8 mouse cellular contexts compared by ENCODE assay signal in the genomic region with DNA sequence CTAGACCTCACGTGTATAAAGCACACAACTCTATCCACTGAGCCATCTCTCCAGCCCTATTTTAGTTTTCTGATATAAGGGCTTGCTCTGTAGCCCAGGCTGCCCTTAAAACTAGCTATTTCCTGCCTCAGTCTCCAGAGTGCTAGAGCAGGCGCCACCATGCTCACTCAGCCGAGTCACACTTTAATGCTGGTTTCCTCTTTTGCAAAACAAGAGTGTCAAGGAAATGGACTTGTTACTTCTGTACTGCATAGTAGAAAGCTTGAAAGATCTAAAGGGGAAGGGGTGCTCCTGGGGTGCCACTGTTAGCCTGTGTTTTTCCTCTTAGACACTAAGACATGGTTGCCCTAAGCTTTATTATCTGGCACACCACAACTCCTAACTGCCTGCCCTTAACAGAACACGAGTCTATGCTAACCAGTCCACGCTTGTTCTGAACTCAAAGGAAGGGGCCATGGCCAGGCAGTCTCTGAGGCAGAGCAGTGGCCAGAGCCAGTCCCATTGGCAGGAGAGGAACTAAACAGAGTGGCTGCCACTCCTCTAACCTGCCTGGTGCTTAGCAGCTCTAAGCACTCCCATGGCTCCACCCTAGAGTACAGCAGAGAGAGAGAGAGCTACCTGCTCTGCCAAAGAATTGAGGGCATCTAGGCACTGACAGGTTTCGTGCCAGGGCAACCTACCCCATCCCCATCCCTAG. TPM values are rescaled to one million over a fixed set of nuclear protein-coding genes. Genes with fewer than 3 reads are reported as not detected.
A peak's percentile ranks its signal among the peaks of the same experiment; 100 is the strongest.
DNase-seq lines count a peak whose midpoint lies in the region; ATAC-seq and TF ChIP-seq lines count a peak whose summit lies in the region.

No protein-coding gene starts in this region.

- H3K27ac ChIP-seq in kidney, adult 2 months (ENCODE audit: insufficient read depth, low read depth, low read length), result peak overlapping the region; percentile 25
- no peak overlapping the region; the same call in 1 of the 2 replicates for H3K27ac ChIP-seq in kidney, embryonic 14.5 days (ENCODE audit: low read depth, low read length)
- H3K27ac ChIP-seq in limb, embryonic 15.5 days, result peak overlapping the region; percentile 65
- H3K27ac ChIP-seq in small intestine, adult 2 months (ENCODE audit: insufficient read depth, low read depth, low read length), result peak overlapping the region; percentile 89

- no peak overlapping the region for H3K4me3 ChIP-seq in kidney, adult 2 months (ENCODE audit: insufficient read depth, low read depth, low read length)
- H3K4me3 ChIP-seq in kidney, embryonic 14.5 days (ENCODE audit: low read length), result no peak overlapping the region
- no peak overlapping the region for H3K4me3 ChIP-seq in limb, embryonic 15.5 days
- no peak overlapping the region for H3K4me3 ChIP-seq in small intestine, adult 2 months (ENCODE audit: low read depth, low read length)

- H3K4me1 ChIP-seq in kidney, adult 2 months (ENCODE audit: control insufficient read depth, insufficient read depth, low read length), result peaks cover 45% of the 10 kb centered on the region
- H3K4me1 ChIP-seq in kidney, embryonic 14.5 days (ENCODE audit: control insufficient read depth, insufficient read depth, low read length), result peaks cover 49% of the 10 kb centered on the region
- H3K4me1 ChIP-seq in limb, embryonic 15.5 days, result peaks cover 68% of the 10 kb centered on the region
- H3K4me1 ChIP-seq in small intestine, adult 2 months (ENCODE audit: control insufficient read depth, insufficient read depth, insufficient read length, low read length), result peaks cover 54% of the 10 kb centered on the region

- TF ChIP-seq CTCF in kidney, adult 2 months (conservative IDR thresholded peaks at IDR 0.05; ENCODE audit: insufficient read depth, insufficient read length, low read depth, low read length), result no peak
- TF ChIP-seq CTCF in small intestine, adult 2 months (IDR thresholded peaks at IDR 0.05; ENCODE audit: extremely low read depth, insufficient read length, insufficient replicate concordance, low read depth, low read length), result no peak

- no peak for TF ChIP-seq POLR2A in kidney, adult 2 months (IDR thresholded peaks at IDR 0.05; ENCODE audit: low read depth, low read length)
- no peak for TF ChIP-seq POLR2A in small intestine, adult 2 months (IDR thresholded peaks at IDR 0.05; ENCODE audit: low read depth, low read length)

- no peak overlapping the region for H3K4me2 ChIP-seq in kidney, embryonic 14.5 days (replicated peaks; ENCODE audit: low read depth, low read length)
- H3K4me2 ChIP-seq in limb, embryonic 15.5 days, result no peak overlapping the region

- H3K9me3 ChIP-seq in kidney, embryonic 14.5 days (ENCODE audit: control insufficient read depth, low read length), result no peaks in the 10 kb centered on the region
- no peaks in the 10 kb centered on the region for H3K9me3 ChIP-seq in limb, embryonic 15.5 days

- ATAC-seq in kidney, embryonic 14.5 days (ENCODE audit: low FRiP score, low TSS enrichment), result no peak
- no peak; the same call in 1 of the 2 replicates for ATAC-seq in limb, embryonic 15.5 days (ENCODE audit: insufficient number of reproducible peaks, low FRiP score, low TSS enrichment, low read depth)

- DNase-seq in kidney, adult 2 months, result no peak
- peak; percentile 70 for DNase-seq in T-cell, adult 2 months (ENCODE audit: low spot score)
- DNase-seq in urinary bladder, postnatal 4 days (ENCODE audit: low spot score in 2 of 2), result no peak
- DNase-seq in adrenal gland, postnatal 25 days, result no peak
- no peak for DNase-seq in layer of hippocampus, adult 8-10 months (ENCODE audit: low spot score in 2 of 2)

- WGBS in kidney, adult 2 months, result 58% methylated on average over 6 of the region's 6 CpGs
- 78% methylated on average over 6 of the region's 6 CpGs for WGBS in kidney, embryonic 14.5 days
- WGBS in limb, embryonic 15.5 days, result 76% methylated on average over 6 of the region's 6 CpGs
- 69% methylated on average over 6 of the region's 6 CpGs for WGBS in small intestine, adult 2 months

- no peak overlapping the region for H3K9ac ChIP-seq in kidney, embryonic 14.5 days (ENCODE audit: low read depth, low read length)
- no peak overlapping the region for H3K9ac ChIP-seq in limb, embryonic 15.5 days

- H3K36me3 ChIP-seq in kidney, adult 2 months (ENCODE audit: control insufficient read depth, insufficient read depth, low read length), result no peaks in the 10 kb centered on the region
- no peaks in the 10 kb centered on the region; the same call in 1 of the 2 replicates for H3K36me3 ChIP-seq in kidney, embryonic 14.5 days (ENCODE audit: control insufficient read depth, insufficient read depth, low read length)
- H3K36me3 ChIP-seq in limb, embryonic 15.5 days, result 0 out of 2 replicates have a peak, but pooled peaks cover 11% of the 10 kb centered on the region
- no peaks in the 10 kb centered on the region; the same call in 1 of the 2 replicates for H3K36me3 ChIP-seq in small intestine, adult 2 months (ENCODE audit: control insufficient read depth, insufficient read depth, low read length)

- H3K27me3 ChIP-seq in kidney, adult 2 months (replicated peaks; ENCODE audit: control insufficient read depth, insufficient read depth, low read length), result no peaks in the 10 kb centered on the region
- H3K27me3 ChIP-seq in kidney, embryonic 14.5 days (ENCODE audit: control insufficient read depth, insufficient read depth, low read length), result no peaks in the 10 kb centered on the region
- no peaks in the 10 kb centered on the region for H3K27me3 ChIP-seq in limb, embryonic 15.5 days
- H3K27me3 ChIP-seq in small intestine, adult 2 months (ENCODE audit: control insufficient read depth, insufficient read depth, low read length), result no peaks in the 10 kb centered on the region

RNA-seq across cellular contexts. Expression of a gene that starts 6.3 kb away (rescaled TPM):
- polyA plus RNA-seq in kidney, adult 2 months (2012; rRNA removed), result 56.7 and 60.3 TPM in 2 replicates
- 17.7 and 17.8 TPM in 2 replicates for polyA plus RNA-seq in kidney, embryonic 14.5 days (2014; fragmentation: Nextera tagmentation; extraction: Ambion mirVana)
- polyA plus RNA-seq in limb, embryonic 15.5 days (2015; fragmentation: Nextera tagmentation; extraction: Ambion mirVana), result 18.5 and 20.5 TPM in 2 replicates
- 64.0 and 128 TPM in 2 replicates for polyA plus RNA-seq in small intestine, adult 2 months (2012; rRNA removed)
- total RNA-seq in adrenal gland, postnatal 25 days (2021), result 45.8 and 59.4 TPM in 2 replicates
- 100 to 1,000 TPM; 174 to 191 (median 186) TPM for total RNA-seq in layer of hippocampus, adult 8-10 months (2022)

RNA-seq across cellular contexts. Expression of a gene that starts 16.8 kb away (rescaled TPM):
- 4.2 and 5.1 TPM in 2 replicates for polyA plus RNA-seq in kidney, adult 2 months (2012; rRNA removed)
- polyA plus RNA-seq in kidney, embryonic 14.5 days (2014; fragmentation: Nextera tagmentation; extraction: Ambion mirVana), result 5.2 and 8.3 TPM in 2 replicates
- 11.8 TPM in 2 replicates for polyA plus RNA-seq in limb, embryonic 15.5 days (2015; fragmentation: Nextera tagmentation; extraction: Ambion mirVana)
- 1.1 and 1.8 TPM in 2 replicates for polyA plus RNA-seq in small intestine, adult 2 months (2012; rRNA removed)
- total RNA-seq in adrenal gland, postnatal 25 days (2021), result 4.3 and 4.9 TPM in 2 replicates
- 10 to 100 TPM; 60.3 to 77.2 (median 67.3) TPM for total RNA-seq in layer of hippocampus, adult 8-10 months (2022)

RNA-seq across cellular contexts. Expression of a gene that starts 30.7 kb away (rescaled TPM):
- 39.0 and 61.4 TPM in 2 replicates for polyA plus RNA-seq in kidney, adult 2 months (2012; rRNA removed)
- 10.7 and 13.0 TPM in 2 replicates for polyA plus RNA-seq in kidney, embryonic 14.5 days (2014; fragmentation: Nextera tagmentation; extraction: Ambion mirVana)
- 29.4 and 32.7 TPM in 2 replicates for polyA plus RNA-seq in limb, embryonic 15.5 days (2015; fragmentation: Nextera tagmentation; extraction: Ambion mirVana)
- polyA plus RNA-seq in small intestine, adult 2 months (2012; rRNA removed), result 72.2 and 105 TPM in 2 replicates
- 35.6 and 52.3 TPM in 2 replicates for total RNA-seq in adrenal gland, postnatal 25 days (2021)
- 10 to 100 TPM; 64.8 to 79.5 (median 68.0) TPM for total RNA-seq in layer of hippocampus, adult 8-10 months (2022)
